Mouse (Mus musculus): Measurements from ENCODE around the gene Cdk5rap3. TPM values are rescaled to one million over a fixed set of nuclear protein-coding genes. Genes with fewer than 3 reads are reported as not detected.

Cdk5rap3 gene
- 77.7 and 82.3 TPM in 2 replicates for polyA plus RNA-seq (2015; fragmentation: Nextera tagmentation; extraction: Ambion mirVana)

- Histone ChIP-seq H3K4me3 (replicated peaks) (peak within 1 kb of the TSS; percentile 84), H3K27me3 (no peaks in the 10 kb centered on the region), H3K36me3 (peaks cover 21% of the 10 kb centered on the region), H3K4me1 (peaks cover 15% of the 10 kb centered on the region), H3K4me2 (replicated peaks) (peak within 1 kb of the TSS; percentile 91), H3K9me3 (replicated peaks) (no peaks in the 10 kb centered on the region), H3K27ac (replicated peaks) (peak within 1 kb of the TSS; percentile 88), H3K9ac (peak within 1 kb of the TSS; percentile 66)
- ATAC-seq (ENCODE audit: insufficient number of reproducible peaks, low FRiP score, low TSS enrichment, low read depth): peak; percentile 97
- under 1% methylated on average over 55 of the region's 55 CpGs for WGBS
These were observed at the start of gene Cdk5rap3 for GRCm38 (mm10) chr11:96916044-96916884. TSS of gene Cdk5rap3 (minus strand) at chr11:96916496.

- Histone ChIP-seq H3K9me3 (replicated peaks) (no peaks in the 10 kb centered on the region), H3K27ac (replicated peaks) (no peak overlapping the region), H3K27me3 (no peaks in the 10 kb centered on the region), H3K4me3 (replicated peaks) (no peak overlapping the region), H3K36me3 (peaks cover 35% of the 10 kb centered on the region), H3K4me2 (replicated peaks) (no peak overlapping the region), H3K4me1 (peaks cover 20% of the 10 kb centered on the region), H3K9ac (no peak overlapping the region)
- ATAC-seq (ENCODE audit: insufficient number of reproducible peaks, low FRiP score, low TSS enrichment, low read depth): peak; percentile 58; the same call in 1 of the 2 replicates
- 13% methylated on average over 8 of the region's 8 CpGs for WGBS
These were observed 47.3 kb upstream of the Cdk5rap3 start for GRCm38 (mm10) chr11:96963580-96963979.

- peaks cover 88% of the 10 kb centered on the region for H3K36me3 ChIP-seq
- no peaks in the 10 kb centered on the region for H3K27me3 ChIP-seq
- WGBS: 86% methylated on average over 10 of the region's 10 CpGs
- H3K4me2 ChIP-seq (replicated peaks): no peak overlapping the region
- no peak for ATAC-seq (ENCODE audit: insufficient number of reproducible peaks, low FRiP score, low TSS enrichment, low read depth)
- H3K9me3 ChIP-seq (replicated peaks): no peaks in the 10 kb centered on the region
- H3K9ac ChIP-seq: no peak overlapping the region
- no peak overlapping the region for H3K27ac ChIP-seq (replicated peaks)
- H3K4me3 ChIP-seq (replicated peaks): no peak overlapping the region
- H3K4me1 ChIP-seq: no peaks in the 10 kb centered on the region
These were observed 40.9 kb upstream of the Cdk5rap3 start for GRCm38 (mm10) chr11:96957061-96957805.

GRCm38 (mm10) chr11:96956009-96956724, 39.9 kb upstream of the Cdk5rap3 start:
- Histone ChIP-seq H3K4me3 (replicated peaks) (no peak overlapping the region), H3K9me3 (replicated peaks) (no peaks in the 10 kb centered on the region), H3K4me1 (no peaks in the 10 kb centered on the region), H3K4me2 (replicated peaks) (no peak overlapping the region), H3K9ac (no peak overlapping the region), H3K27ac (replicated peaks) (no peak overlapping the region), H3K36me3 (peaks cover 88% of the 10 kb centered on the region), H3K27me3 (no peaks in the 10 kb centered on the region)
- no peak for ATAC-seq (ENCODE audit: insufficient number of reproducible peaks, low FRiP score, low TSS enrichment, low read depth)
- 49% methylated on average over 20 of the region's 20 CpGs for WGBS

GRCm38 (mm10) chr11:96955094-96955493, 38.8 kb upstream of the Cdk5rap3 start:
- Histone ChIP-seq H3K27ac (replicated peaks) (no peak overlapping the region), H3K4me1 (no peaks in the 10 kb centered on the region), H3K4me3 (replicated peaks) (no peak overlapping the region), H3K9ac (no peak overlapping the region), H3K36me3 (peaks cover 77% of the 10 kb centered on the region), H3K9me3 (replicated peaks) (no peaks in the 10 kb centered on the region), H3K27me3 (no peaks in the 10 kb centered on the region), H3K4me2 (replicated peaks) (no peak overlapping the region)
- no peak for ATAC-seq (ENCODE audit: insufficient number of reproducible peaks, low FRiP score, low TSS enrichment, low read depth)
- 82% methylated on average over 4 of the region's 4 CpGs for WGBS

GRCm38 (mm10) chr11:96952896-96953295, 36.6 kb upstream of the Cdk5rap3 start:
- no peaks in the 10 kb centered on the region for H3K27me3 ChIP-seq
- H3K4me3 ChIP-seq (replicated peaks): no peak overlapping the region
- H3K27ac ChIP-seq (replicated peaks): no peak overlapping the region
- peaks cover 63% of the 10 kb centered on the region for H3K36me3 ChIP-seq
- WGBS: 79% methylated on average over 6 of the region's 6 CpGs
- H3K4me1 ChIP-seq: no peaks in the 10 kb centered on the region
- no peak overlapping the region for H3K4me2 ChIP-seq (replicated peaks)
- no peak for ATAC-seq (ENCODE audit: insufficient number of reproducible peaks, low FRiP score, low TSS enrichment, low read depth)
- no peak overlapping the region for H3K9ac ChIP-seq
- no peaks in the 10 kb centered on the region for H3K9me3 ChIP-seq (replicated peaks)

GRCm38 (mm10) chr11:96952426-96952825, 36.1 kb upstream of the Cdk5rap3 start:
- Histone ChIP-seq H3K27ac (replicated peaks) (no peak overlapping the region), H3K36me3 (peaks cover 59% of the 10 kb centered on the region), H3K27me3 (no peaks in the 10 kb centered on the region), H3K9me3 (replicated peaks) (no peaks in the 10 kb centered on the region), H3K4me3 (replicated peaks) (no peak overlapping the region), H3K9ac (no peak overlapping the region), H3K4me1 (no peaks in the 10 kb centered on the region), H3K4me2 (replicated peaks) (no peak overlapping the region)
- WGBS: 82% methylated on average over 10 of the region's 10 CpGs
- no peak for ATAC-seq (ENCODE audit: insufficient number of reproducible peaks, low FRiP score, low TSS enrichment, low read depth)

GRCm38 (mm10) chr11:96950767-96951166, 34.5 kb upstream of the Cdk5rap3 start:
- peaks cover 43% of the 10 kb centered on the region for H3K36me3 ChIP-seq
- H3K27ac ChIP-seq (replicated peaks): no peak overlapping the region
- ATAC-seq (ENCODE audit: insufficient number of reproducible peaks, low FRiP score, low TSS enrichment, low read depth): no peak
- H3K27me3 ChIP-seq: no peaks in the 10 kb centered on the region
- H3K4me3 ChIP-seq (replicated peaks): no peak overlapping the region
- H3K9me3 ChIP-seq (replicated peaks): no peaks in the 10 kb centered on the region
- H3K4me1 ChIP-seq: peaks cover 11% of the 10 kb centered on the region
- H3K9ac ChIP-seq: no peak overlapping the region
- H3K4me2 ChIP-seq (replicated peaks): no peak overlapping the region
- WGBS: 97% methylated on average over 3 of the region's 3 CpGs

GRCm38 (mm10) chr11:96947849-96948248, 31.6 kb upstream of the Cdk5rap3 start:
- Histone ChIP-seq H3K36me3 (peaks cover 18% of the 10 kb centered on the region), H3K4me2 (replicated peaks) (no peak overlapping the region), H3K27me3 (no peaks in the 10 kb centered on the region), H3K9me3 (replicated peaks) (no peaks in the 10 kb centered on the region), H3K4me3 (replicated peaks) (no peak overlapping the region), H3K4me1 (peaks cover 34% of the 10 kb centered on the region), H3K9ac (no peak overlapping the region), H3K27ac (replicated peaks) (no peak overlapping the region)
- no peak for ATAC-seq (ENCODE audit: insufficient number of reproducible peaks, low FRiP score, low TSS enrichment, low read depth)
- 90% methylated on average over 4 of the region's 4 CpGs for WGBS

- Histone ChIP-seq H3K4me3 (replicated peaks) (no peak overlapping the region), H3K4me1 (peaks cover 34% of the 10 kb centered on the region), H3K27me3 (no peaks in the 10 kb centered on the region), H3K27ac (replicated peaks) (peak overlapping the region; percentile 87), H3K4me2 (replicated peaks) (peak overlapping the region; percentile 23), H3K36me3 (peaks cover 6% of the 10 kb centered on the region; the same call in 1 of the 2 replicates), H3K9ac (no peak overlapping the region), H3K9me3 (replicated peaks) (no peaks in the 10 kb centered on the region)
- 38% methylated on average over 9 of the region's 9 CpGs for WGBS
- ATAC-seq (ENCODE audit: insufficient number of reproducible peaks, low FRiP score, low TSS enrichment, low read depth): no peak
These were observed 30.2 kb upstream of the Cdk5rap3 start for GRCm38 (mm10) chr11:96946498-96946897.
